In genomic region chr13:55445361-55446091, GRCm38 (mm10) we compare ENCODE assay signal across 8 mouse cellular contexts. TPM values are rescaled to one million over a fixed set of nuclear protein-coding genes. Genes with fewer than 3 reads are reported as not detected.
DNase-seq lines count a peak whose midpoint lies in the region; ATAC-seq and TF ChIP-seq lines count a peak whose summit lies in the region.

No protein-coding gene starts in this region.

- no peak for TF ChIP-seq CTCF in ES-Bruce4 (IDR thresholded peaks at IDR 0.05; ENCODE audit: low read depth, low read length)

- no peaks in the 10 kb centered on the region for H3K27me3 ChIP-seq in heart, embryonic 11.5 days (ENCODE audit: control insufficient read depth, insufficient read depth, low read length)
- no peaks in the 10 kb centered on the region for H3K27me3 ChIP-seq in ES-Bruce4 (ENCODE audit: control insufficient read depth, insufficient read depth, low read length, poor library complexity, severe bottlenecking)
- peaks cover 5% of the 10 kb centered on the region for H3K27me3 ChIP-seq in erythroblast, embryonic 14.5 days (ENCODE audit: control insufficient read depth)
- no peaks in the 10 kb centered on the region for H3K27me3 ChIP-seq in stomach, embryonic 15.5 days (replicated peaks)

- H3K4me3 ChIP-seq in heart, embryonic 11.5 days (ENCODE audit: low read depth, low read length) = peak overlapping the region; percentile 89
- peak overlapping the region; percentile 96 for H3K4me3 ChIP-seq in ES-Bruce4 (ENCODE audit: low read depth, low read length)
- H3K4me3 ChIP-seq in erythroblast, embryonic 14.5 days (replicated peaks) = peak overlapping the region; percentile 97
- peak overlapping the region; percentile 74 for H3K4me3 ChIP-seq in stomach, embryonic 15.5 days (replicated peaks)

- H3K27ac ChIP-seq in heart, embryonic 11.5 days (ENCODE audit: low read depth, low read length) = peak overlapping the region; percentile 96
- H3K27ac ChIP-seq in ES-Bruce4 (ENCODE audit: insufficient read depth, low read length) = peak overlapping the region; percentile 46
- peak overlapping the region; percentile 99 for H3K27ac ChIP-seq in stomach, embryonic 15.5 days

- H3K36me3 ChIP-seq in heart, embryonic 11.5 days (ENCODE audit: control insufficient read depth, insufficient read depth, low read length) = peaks cover 3% of the 10 kb centered on the region; the same call in 1 of the 2 replicates
- 0 out of 2 replicates have a peak, but pooled peaks cover 2% of the 10 kb centered on the region for H3K36me3 ChIP-seq in ES-Bruce4 (ENCODE audit: control insufficient read depth, insufficient read depth, low read length, poor library complexity, severe bottlenecking)
- peaks cover 40% of the 10 kb centered on the region for H3K36me3 ChIP-seq in erythroblast, embryonic 14.5 days (ENCODE audit: control insufficient read depth)
- H3K36me3 ChIP-seq in stomach, embryonic 15.5 days = peaks cover 5% of the 10 kb centered on the region

- H3K4me2 ChIP-seq in heart, embryonic 11.5 days = peak overlapping the region; percentile 75
- peak overlapping the region; percentile 83 for H3K4me2 ChIP-seq in stomach, embryonic 15.5 days

- WGBS in heart, embryonic 11.5 days (ENCODE audit: insufficient replicate concordance) = under 1% methylated on average over 54 of the region's 66 CpGs
- WGBS in stomach, embryonic 15.5 days = under 1% methylated on average over 65 of the region's 66 CpGs

- DNase-seq in heart, postnatal 4 days = no peak
- DNase-seq in liver = peak; percentile 30
- no peak for DNase-seq in adrenal gland, postnatal 14 days
- no peak for DNase-seq in adrenal gland, postnatal 25 days

- no peak for ATAC-seq in heart, embryonic 11.5 days (replicated peaks; ENCODE audit: insufficient number of reproducible peaks, low FRiP score, low TSS enrichment)
- no peak; the same call in 1 of the 2 replicates for ATAC-seq in stomach, embryonic 15.5 days (ENCODE audit: insufficient read depth, low FRiP score, low read depth)

- H3K9me3 ChIP-seq in heart, embryonic 11.5 days (replicated peaks; ENCODE audit: control insufficient read depth, low read length) = no peaks in the 10 kb centered on the region
- H3K9me3 ChIP-seq in ES-Bruce4 (replicated peaks; ENCODE audit: control insufficient read depth, insufficient read depth, low read length, poor library complexity, severe bottlenecking) = no peaks in the 10 kb centered on the region
- H3K9me3 ChIP-seq in erythroblast, embryonic 14.5 days (ENCODE audit: control insufficient read depth, low read length) = no peaks in the 10 kb centered on the region
- H3K9me3 ChIP-seq in stomach, embryonic 15.5 days = no peaks in the 10 kb centered on the region

- TF ChIP-seq POLR2A in ES-Bruce4 (IDR thresholded peaks at IDR 0.05; ENCODE audit: insufficient read depth, low read length) = no peak

- H3K9ac ChIP-seq in heart, embryonic 11.5 days (ENCODE audit: low read depth, low read length) = peak overlapping the region; percentile 93
- H3K9ac ChIP-seq in ES-Bruce4 (ENCODE audit: low read depth, poor library complexity, severe bottlenecking) = peak overlapping the region; percentile 98
- peak overlapping the region; percentile 89 for H3K9ac ChIP-seq in stomach, embryonic 15.5 days

- no peak for TF ChIP-seq EP300 in ES-Bruce4 (IDR thresholded peaks at IDR 0.05; ENCODE audit: insufficient read depth, low read depth, low read length)

- peaks cover 20% of the 10 kb centered on the region for H3K4me1 ChIP-seq in heart, embryonic 11.5 days (ENCODE audit: control insufficient read depth, insufficient read depth, low read length)
- peaks cover 12% of the 10 kb centered on the region for H3K4me1 ChIP-seq in ES-Bruce4 (ENCODE audit: control insufficient read depth, insufficient read depth, low read length)
- peaks cover 62% of the 10 kb centered on the region for H3K4me1 ChIP-seq in erythroblast, embryonic 14.5 days (ENCODE audit: control insufficient read depth)
- H3K4me1 ChIP-seq in stomach, embryonic 15.5 days = peaks cover 29% of the 10 kb centered on the region

RNA-seq across cellular contexts. Expression of gene Grk6, which starts 0.7 kb away (rescaled TPM):
- polyA plus RNA-seq in heart, embryonic 11.5 days (2014; fragmentation: Nextera tagmentation; extraction: Ambion mirVana) = 24.3 and 26.9 TPM in 2 replicates
- total RNA-seq in heart, postnatal 4 days (2021) = 10 to 100 TPM; 29.9 to 31.1 TPM
- polyA plus RNA-seq in ES-Bruce4 (2011; ENCODE audit: insufficient read depth, insufficient read length, low read depth, missing spikeins) = 58.2 and 63.4 TPM in 2 replicates
- 9.5 and 10.2 TPM in 2 replicates for polyA plus RNA-seq in erythroblast, embryonic 14.5 days (2012)
- polyA plus RNA-seq in stomach, embryonic 15.5 days (2015; fragmentation: Nextera tagmentation; extraction: Ambion mirVana) = 39.1 and 40.7 TPM in 2 replicates
- total RNA-seq in adrenal gland, postnatal 14 days (2021) = 35.3 and 55.4 TPM in 2 replicates
- 47.9 and 62.1 TPM in 2 replicates for total RNA-seq in adrenal gland, postnatal 25 days (2021)

RNA-seq across cellular contexts. Expression of gene Prr7, which starts 18.5 kb away (rescaled TPM):
- polyA plus RNA-seq in heart, embryonic 11.5 days (2014; fragmentation: Nextera tagmentation; extraction: Ambion mirVana) = 0.21 and 0.34 TPM in 2 replicates
- 1 to 10 TPM; 2.1 to 2.3 TPM for total RNA-seq in heart, postnatal 4 days (2021)
- 3.1 and 3.4 TPM in 2 replicates for polyA plus RNA-seq in ES-Bruce4 (2011; ENCODE audit: insufficient read depth, insufficient read length, low read depth, missing spikeins)
- 0.08 and 0.23 TPM in 2 replicates for polyA plus RNA-seq in erythroblast, embryonic 14.5 days (2012)
- polyA plus RNA-seq in stomach, embryonic 15.5 days (2015; fragmentation: Nextera tagmentation; extraction: Ambion mirVana) = 0.72 and 0.85 TPM in 2 replicates
- total RNA-seq in adrenal gland, postnatal 14 days (2021) = 3.1 and 6.0 TPM in 2 replicates
- 3.8 and 3.9 TPM in 2 replicates for total RNA-seq in adrenal gland, postnatal 25 days (2021)

RNA-seq across cellular contexts. Expression of gene F12, which starts 18.9 kb away (rescaled TPM):
- 0.42 and 1.5 TPM in 2 replicates for polyA plus RNA-seq in heart, embryonic 11.5 days (2014; fragmentation: Nextera tagmentation; extraction: Ambion mirVana)
- total RNA-seq in heart, postnatal 4 days (2021) = not detected
- not detected in 2 replicates for polyA plus RNA-seq in ES-Bruce4 (2011; ENCODE audit: insufficient read depth, insufficient read length, low read depth, missing spikeins)
- 0.09 and 0.25 TPM in 2 replicates for polyA plus RNA-seq in erythroblast, embryonic 14.5 days (2012)
- polyA plus RNA-seq in stomach, embryonic 15.5 days (2015; fragmentation: Nextera tagmentation; extraction: Ambion mirVana) = 2.5 and 6.8 TPM in 2 replicates
- 4.3 and 60.0 TPM in 2 replicates for total RNA-seq in adrenal gland, postnatal 14 days (2021)
- 0.15 and 3.3 TPM in 2 replicates for total RNA-seq in adrenal gland, postnatal 25 days (2021)

RNA-seq across cellular contexts. Expression of gene Pfn3, which starts 30.5 kb away (rescaled TPM):
- not detected in 2 replicates for polyA plus RNA-seq in heart, embryonic 11.5 days (2014; fragmentation: Nextera tagmentation; extraction: Ambion mirVana)
- not detected for total RNA-seq in heart, postnatal 4 days (2021)
- polyA plus RNA-seq in ES-Bruce4 (2011; ENCODE audit: insufficient read depth, insufficient read length, low read depth, missing spikeins) = not detected in 2 replicates
- not detected in 2 replicates for polyA plus RNA-seq in erythroblast, embryonic 14.5 days (2012)
- not detected in 2 replicates for polyA plus RNA-seq in stomach, embryonic 15.5 days (2015; fragmentation: Nextera tagmentation; extraction: Ambion mirVana)
- total RNA-seq in adrenal gland, postnatal 14 days (2021) = not detected in 2 replicates
- not detected in 2 replicates for total RNA-seq in adrenal gland, postnatal 25 days (2021)

RNA-seq across cellular contexts. Expression of gene Dbn1, which starts 42.4 kb away (rescaled TPM):
- polyA plus RNA-seq in heart, embryonic 11.5 days (2014; fragmentation: Nextera tagmentation; extraction: Ambion mirVana) = 64.1 and 83.0 TPM in 2 replicates
- total RNA-seq in heart, postnatal 4 days (2021) = 10 to 100 TPM; 64.5 to 66.8 TPM
- 43.6 and 44.3 TPM in 2 replicates for polyA plus RNA-seq in ES-Bruce4 (2011; ENCODE audit: insufficient read depth, insufficient read length, low read depth, missing spikeins)
- 0.05 and 0.06 TPM in 2 replicates for polyA plus RNA-seq in erythroblast, embryonic 14.5 days (2012)
- 110 and 115 TPM in 2 replicates for polyA plus RNA-seq in stomach, embryonic 15.5 days (2015; fragmentation: Nextera tagmentation; extraction: Ambion mirVana)
- total RNA-seq in adrenal gland, postnatal 14 days (2021) = 24.0 and 24.9 TPM in 2 replicates
- total RNA-seq in adrenal gland, postnatal 25 days (2021) = 14.6 and 19.1 TPM in 2 replicates

Comparison
In these comparisons a context has a peak if more than half of its experiments do, and no peak if none do; other contexts are left out.
1. H3K27ac ChIP-seq: peak in every context shown above with its lines; median percentile 99 in stomach, embryonic 15.5 days; 96 in heart, embryonic 11.5 days; 46 in ES-Bruce4.